Mouse (Mus musculus) liver, embryonic 16.5 days (tissue): ENCODE results near the gene Celsr1. TPM values are rescaled to one million over a fixed set of nuclear protein-coding genes. Genes with fewer than 3 reads are reported as not detected.

Source experiments
- ATAC-seq: fragments of 200-750 bp; cut with Nextera tagmentation; 2 replicates; pipeline ENCODE4 v1.8.0; 2017; ENCODE audit warnings: low read depth, mild to moderate bottlenecking, moderate number of reproducible peaks, moderate library complexity
- H3K27ac ChIP-seq: fragments of 300-500 bp; sonication (generic); 2 replicates; pipeline ENCODE4 v1.5.1; 2014; ENCODE audit warnings: mild to moderate bottlenecking, low read length
- H3K27me3 ChIP-seq: fragments of 300-500 bp; sonication (generic); 2 replicates; pipeline ENCODE4 v1.6.1; 2014; ENCODE audit warnings: low read depth, low read length, mixed read lengths; ENCODE audit not compliant: control insufficient read depth, insufficient read depth
- H3K36me3 ChIP-seq: fragments of 300-500 bp; sonication (generic); 2 replicates; pipeline ENCODE4 v1.6.1; 2014; ENCODE audit warnings: mild to moderate bottlenecking; ENCODE audit not compliant: control insufficient read depth, insufficient read depth
- H3K4me1 ChIP-seq: fragments of 300-500 bp; sonication (generic); 2 replicates; pipeline ENCODE4 v1.6.1; 2014; ENCODE audit warnings: low read depth, low read length, mixed read lengths; ENCODE audit not compliant: control insufficient read depth
- H3K4me2 ChIP-seq: fragments of 300-500 bp; sonication (generic); 2 replicates; pipeline ENCODE4 v1.6.1; 2014; ENCODE audit warnings: low read depth, low read length, mixed read lengths
- H3K4me3 ChIP-seq: fragments of 300-500 bp; sonication (generic); 2 replicates; pipeline ENCODE4 v1.5.1; 2014; ENCODE audit warnings: low read depth, mild to moderate bottlenecking, low read length
- H3K9ac ChIP-seq: fragments of 300-500 bp; sonication (generic); 2 replicates; pipeline ENCODE4 v1.6.1; 2014; ENCODE audit warnings: low read depth, low read length
- H3K9me3 ChIP-seq: fragments of 300-500 bp; sonication (generic); replicated peaks from 2 replicates; pipeline ENCODE4 v1.6.1; 2016; ENCODE audit warnings: low read length; ENCODE audit not compliant: control insufficient read depth
- WGBS: fragments of 180-500 bp; shearing (Covaris S2); extraction: QIAGEN DNeasy Blood & Tissue Kit; methylation state at CpG from one replicate; pipeline ENCODE4 v1.1.7; 2014; ENCODE audit not compliant: insufficient replicate concordance; 5-methylcytosine and 5-hydroxymethylcytosine counted together
- polyA plus RNA-seq: library from polyadenylated mRNA; unstranded; fragments of >200 nt; fragmentation: Nextera tagmentation; extraction: Ambion mirVana; gene quantifications from 2 replicates; pipeline ENCODE4 v1.2.1, GENCODE M21; 2015

Gene Celsr1
- polyA plus RNA-seq, 1 experiment from 2014 or later = 0.09 TPM

DNA sequence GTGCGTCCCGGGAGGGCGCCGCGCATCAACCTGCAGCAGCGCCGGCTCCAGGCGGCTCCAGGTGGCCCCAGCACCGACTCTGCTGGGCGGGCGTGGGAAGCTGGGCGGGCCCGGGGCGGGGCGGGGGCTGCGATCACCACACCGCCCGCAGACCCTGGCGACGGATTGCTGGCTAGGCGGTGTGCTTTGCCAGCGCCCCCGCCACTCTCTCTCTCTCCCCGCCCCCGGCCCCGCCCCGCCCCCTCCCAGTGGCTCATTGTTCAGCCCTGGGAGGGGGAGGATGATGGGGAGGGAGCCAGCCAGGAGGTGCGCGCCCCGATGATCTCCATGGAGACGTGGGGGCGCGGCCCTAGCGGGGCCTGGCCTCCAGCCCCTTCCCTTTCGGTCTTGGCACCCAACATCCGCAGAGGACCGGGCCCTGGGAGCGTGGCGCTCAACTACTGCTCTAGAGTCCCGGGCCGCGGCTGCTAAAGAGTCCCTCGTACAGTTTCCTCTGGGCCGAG lies 495 bp upstream of the Celsr1 start:
- Histone ChIP-seq H3K9ac (no peak overlapping the region), H3K4me2 (peak overlapping the region; percentile 64), H3K36me3 (no peaks in the 10 kb centered on the region), H3K27ac (no peak overlapping the region), H3K4me3 (peak overlapping the region; percentile 49), H3K4me1 (peaks cover 10% of the 10 kb centered on the region), H3K27me3 (peaks cover 40% of the 10 kb centered on the region), H3K9me3 (no peaks in the 10 kb centered on the region; the same call in 1 of the 2 replicates)
- under 1% methylated on average over 44 of the region's 44 CpGs for WGBS
- 0 out of 2 replicates have a peak, but pooled peaks have one; percentile 22 for ATAC-seq

DNA sequence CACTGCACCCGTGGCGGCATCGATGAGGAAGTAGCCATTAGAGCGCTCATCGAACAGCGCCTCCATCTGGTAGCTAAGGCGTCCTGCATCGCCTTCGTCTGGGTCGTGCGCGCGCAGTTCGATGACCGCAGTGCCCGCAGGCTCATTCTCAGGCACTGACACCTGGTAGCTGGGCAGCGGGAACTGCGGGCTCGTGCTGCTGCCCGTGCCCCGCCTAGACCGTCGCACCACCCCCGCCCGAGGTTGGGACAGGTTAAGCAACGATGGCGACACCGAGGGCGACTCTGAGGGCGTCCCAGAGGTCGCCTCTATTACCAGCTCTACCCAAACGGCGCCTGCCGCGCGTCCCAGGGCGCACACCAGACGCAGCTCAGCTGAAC lies 776 bp downstream of the Celsr1 start:
- H3K36me3 ChIP-seq = no peaks in the 10 kb centered on the region
- H3K4me1 ChIP-seq = peaks cover 10% of the 10 kb centered on the region
- no peak for ATAC-seq
- H3K4me2 ChIP-seq = peak overlapping the region; percentile 64
- H3K4me3 ChIP-seq = peak overlapping the region; percentile 49
- peaks cover 37% of the 10 kb centered on the region for H3K27me3 ChIP-seq
- H3K9ac ChIP-seq = no peak overlapping the region
- no peaks in the 10 kb centered on the region; the same call in 1 of the 2 replicates for H3K9me3 ChIP-seq
- H3K27ac ChIP-seq = no peak overlapping the region
- WGBS = 3% methylated on average over 38 of the region's 38 CpGs

DNA sequence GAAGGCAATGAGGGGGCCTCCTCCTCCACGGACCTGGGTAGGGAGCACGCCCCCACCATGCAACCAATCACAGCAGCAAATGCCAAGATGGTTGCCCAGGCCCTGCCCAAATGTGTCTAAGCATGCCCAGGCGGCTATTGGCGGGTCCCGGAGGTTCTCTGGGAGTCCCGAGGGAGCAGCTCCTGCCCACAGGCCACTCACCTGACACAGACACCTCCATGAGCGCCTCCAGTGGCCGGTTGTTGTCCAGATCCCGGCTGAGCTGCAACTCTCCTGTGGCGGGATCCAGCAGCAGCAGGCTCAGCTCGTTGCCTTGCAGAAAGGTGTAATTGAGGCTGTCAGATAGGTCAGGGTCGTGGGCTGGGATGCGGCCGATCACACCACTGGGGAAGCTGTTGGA lies 3.6 kb downstream of the Celsr1 start:
- WGBS = 68% methylated on average over 14 of the region's 14 CpGs
- H3K4me1 ChIP-seq = peaks cover 10% of the 10 kb centered on the region
- no peaks in the 10 kb centered on the region for H3K36me3 ChIP-seq
- no peak overlapping the region for H3K27ac ChIP-seq
- no peak overlapping the region for H3K4me2 ChIP-seq
- no peak overlapping the region for H3K4me3 ChIP-seq
- no peak overlapping the region for H3K9ac ChIP-seq
- no peaks in the 10 kb centered on the region; the same call in 1 of the 2 replicates for H3K9me3 ChIP-seq
- no peak for ATAC-seq
- peaks cover 34% of the 10 kb centered on the region for H3K27me3 ChIP-seq

DNA sequence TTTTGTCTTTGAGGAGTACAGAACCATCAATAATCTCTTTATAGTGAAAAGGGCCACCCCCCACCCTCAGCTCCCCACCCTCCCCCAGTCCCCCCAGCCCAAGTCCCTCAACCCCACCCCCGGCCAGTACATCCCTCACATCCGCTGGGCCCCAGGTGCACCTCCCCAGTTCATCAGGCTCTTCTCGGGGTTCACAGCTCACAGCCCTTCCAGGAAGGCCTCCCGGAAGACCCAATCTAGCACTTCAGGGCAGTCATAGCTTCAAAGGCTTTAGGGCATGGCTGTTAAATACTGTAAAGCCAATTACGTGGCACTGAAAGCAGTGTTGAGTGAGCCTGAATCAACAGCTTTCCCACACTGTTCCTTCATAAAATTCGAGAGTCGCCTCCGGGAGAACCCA lies 5.7 kb downstream of the Celsr1 start:
- H3K4me3 ChIP-seq = no peak overlapping the region
- no peak overlapping the region for H3K27ac ChIP-seq
- 47% methylated on average over 8 of the region's 8 CpGs for WGBS
- ATAC-seq = no peak
- H3K9me3 ChIP-seq = no peaks in the 10 kb centered on the region; the same call in 1 of the 2 replicates
- no peaks in the 10 kb centered on the region for H3K36me3 ChIP-seq
- H3K4me2 ChIP-seq = no peak overlapping the region
- H3K4me1 ChIP-seq = no peaks in the 10 kb centered on the region; the same call in 1 of the 2 replicates
- no peak overlapping the region for H3K9ac ChIP-seq
- H3K27me3 ChIP-seq = peaks cover 13% of the 10 kb centered on the region

DNA sequence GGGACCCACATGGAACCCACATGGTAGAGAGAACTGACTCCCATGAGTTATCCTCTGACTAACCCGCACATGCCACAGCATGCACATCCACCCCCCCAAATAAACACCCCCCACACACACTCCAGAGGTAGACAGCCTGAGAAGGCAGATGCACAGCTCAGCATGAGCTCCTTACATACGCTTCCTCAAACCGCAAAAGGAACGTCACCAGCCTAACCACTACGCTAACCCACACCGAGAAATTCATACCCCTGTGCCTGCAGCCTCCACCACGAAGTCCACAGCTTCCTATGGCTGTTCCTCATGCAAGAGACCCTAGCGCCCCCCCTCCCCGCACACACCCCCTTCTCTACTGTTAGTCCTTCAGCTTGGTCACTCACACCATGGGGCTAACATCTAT lies 11.6 kb downstream of the Celsr1 start:
- Histone ChIP-seq H3K9me3 (no peaks in the 10 kb centered on the region), H3K27me3 (no peaks in the 10 kb centered on the region; the same call in 1 of the 2 replicates), H3K4me1 (no peaks in the 10 kb centered on the region), H3K4me2 (no peak overlapping the region), H3K9ac (no peak overlapping the region), H3K27ac (no peak overlapping the region), H3K36me3 (no peaks in the 10 kb centered on the region), H3K4me3 (no peak overlapping the region)
- ATAC-seq = no peak
- WGBS = 23% methylated on average over 9 of the region's 9 CpGs

- Histone ChIP-seq H3K27me3 (no peaks in the 10 kb centered on the region; the same call in 1 of the 2 replicates), H3K4me1 (peaks cover 5% of the 10 kb centered on the region), H3K9me3 (no peaks in the 10 kb centered on the region), H3K36me3 (no peaks in the 10 kb centered on the region), H3K4me2 (no peak overlapping the region), H3K4me3 (no peak overlapping the region), H3K27ac (no peak overlapping the region), H3K9ac (no peak overlapping the region)
- no peak for ATAC-seq
- 5% methylated on average over 9 of the region's 9 CpGs for WGBS
These were observed 12.3 kb downstream of the Celsr1 start for GRCm38 (mm10) chr15:86021301-86021700.

DNA sequence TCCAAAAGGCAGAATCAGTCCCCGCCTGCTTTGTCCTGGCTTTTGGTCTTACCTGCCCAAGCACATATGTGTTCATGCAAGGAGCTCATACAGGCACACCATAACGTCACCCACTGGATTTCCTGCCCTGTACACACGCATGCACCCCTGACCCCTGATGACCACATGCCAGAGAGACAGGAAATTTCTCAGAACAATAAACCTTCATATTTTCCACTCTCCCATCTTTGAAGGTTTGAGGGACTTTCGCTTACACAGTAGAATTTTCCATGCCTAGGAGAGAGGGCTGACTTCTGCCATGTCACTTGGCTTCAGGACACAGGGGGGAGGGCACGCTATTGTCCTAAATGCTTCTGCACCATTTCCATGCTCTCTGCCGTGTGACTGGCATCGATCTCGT lies 13.6 kb downstream of the Celsr1 start:
- Histone ChIP-seq H3K27me3 (no peaks in the 10 kb centered on the region; the same call in 1 of the 2 replicates), H3K36me3 (no peaks in the 10 kb centered on the region), H3K9ac (no peak overlapping the region), H3K4me2 (no peak overlapping the region), H3K4me3 (no peak overlapping the region), H3K4me1 (peaks cover 10% of the 10 kb centered on the region), H3K27ac (no peak overlapping the region), H3K9me3 (no peaks in the 10 kb centered on the region)
- 58% methylated on average over 8 of the region's 8 CpGs for WGBS
- ATAC-seq = no peak

GRCm38 (mm10) chr15:86018753-86019512 lies 14.6 kb downstream of the Celsr1 start:
- H3K4me3 ChIP-seq = no peak overlapping the region
- WGBS = 70% methylated on average over 5 of the region's 5 CpGs
- no peaks in the 10 kb centered on the region; the same call in 1 of the 2 replicates for H3K27me3 ChIP-seq
- H3K9me3 ChIP-seq = no peaks in the 10 kb centered on the region
- peaks cover 10% of the 10 kb centered on the region for H3K4me1 ChIP-seq
- no peak overlapping the region for H3K4me2 ChIP-seq
- ATAC-seq = no peak
- H3K36me3 ChIP-seq = no peaks in the 10 kb centered on the region
- no peak overlapping the region for H3K27ac ChIP-seq
- no peak overlapping the region for H3K9ac ChIP-seq

GRCm38 (mm10) chr15:86017336-86017735 lies 16.2 kb downstream of the Celsr1 start:
- H3K4me1 ChIP-seq = peaks cover 10% of the 10 kb centered on the region
- no peaks in the 10 kb centered on the region for H3K9me3 ChIP-seq
- no peak overlapping the region for H3K27ac ChIP-seq
- H3K4me3 ChIP-seq = no peak overlapping the region
- no peaks in the 10 kb centered on the region for H3K36me3 ChIP-seq
- no peak for ATAC-seq
- 82% methylated on average over 6 of the region's 6 CpGs for WGBS
- H3K4me2 ChIP-seq = no peak overlapping the region
- H3K27me3 ChIP-seq = no peaks in the 10 kb centered on the region
- no peak overlapping the region for H3K9ac ChIP-seq
